Mouse (Mus musculus) embryonic fibroblast, embryonic 13.5 days (primary cell): ENCODE measurements around the gene Epha7. TPM values are rescaled to one million over a fixed set of nuclear protein-coding genes. Genes with fewer than 3 reads are reported as not detected.
A peak's percentile ranks its signal among the peaks of the same experiment; 100 is the strongest.

Experiments used
- H3K27ac ChIP-seq: 2 replicates; pipeline ENCODE4 v1.5.1; 2012; ENCODE audit warnings: low read length, control low read depth, inconsistent platforms; ENCODE audit not compliant: insufficient read depth
- H3K4me1 ChIP-seq: 2 replicates; pipeline ENCODE4 v1.6.1; 2011; ENCODE audit warnings: low read length; ENCODE audit not compliant: control insufficient read depth, insufficient read depth
- H3K4me3 ChIP-seq: 2 replicates; pipeline ENCODE4 v1.5.1; 2011; ENCODE audit warnings: mild to moderate bottlenecking, control low read depth, low read length; ENCODE audit not compliant: insufficient read depth
- CTCF ChIP-seq: IDR thresholded peaks from 2 replicates; pipeline ENCODE4 v1.5.1; 2011; ENCODE audit warnings: mild to moderate bottlenecking, control low read depth, low read length, moderate library complexity, borderline replicate concordance; ENCODE audit not compliant: insufficient read depth
- POLR2A ChIP-seq: IDR thresholded peaks from 2 replicates; pipeline ENCODE4 v1.6.1; 2011; ENCODE audit warnings: low read depth, mild to moderate bottlenecking, control low read depth, low read length, moderate library complexity
- polyA plus RNA-seq: library from polyadenylated mRNA; stranded (reverse); fragments of >200 nt; gene quantifications from 2 replicates; pipeline ENCODE4 v1.2.4, GENCODE M21; 2011; ENCODE audit warnings: low read depth; ENCODE audit not compliant: missing spikeins, insufficient read length

Gene Epha7
- polyA plus RNA-seq, result 11.1 and 17.1 TPM in 2 replicates

GRCm38 (mm10) chr4:28812691-28813289 is at the start of gene Epha7:
Gene Epha7 (plus strand): TSS chr4:28813131.
- TF ChIP-seq POLR2A (peak; percentile 98), CTCF (no peak)
- Histone ChIP-seq H3K4me3 (peak within 1 kb of the TSS; percentile 65), H3K27ac (peak within 1 kb of the TSS; percentile 87), H3K4me1 (no peaks in the 10 kb centered on the region; the same call in 1 of the 2 replicates)

- no peak for TF ChIP-seq CTCF
- TF ChIP-seq POLR2A, result no peak
- Histone ChIP-seq H3K4me3 (no peak overlapping the region), H3K4me1 (no peaks in the 10 kb centered on the region), H3K27ac (no peak overlapping the region)
Observed at GRCm38 (mm10) chr4:28783961-28784360, 29.0 kb upstream of the Epha7 start.

- no peak overlapping the region for H3K4me3 ChIP-seq
- H3K27ac ChIP-seq, result no peak overlapping the region
- no peaks in the 10 kb centered on the region; the same call in 1 of the 2 replicates for H3K4me1 ChIP-seq
- TF ChIP-seq CTCF, result no peak
- TF ChIP-seq POLR2A, result no peak
Observed at GRCm38 (mm10) chr4:28808800-28809199, 4.1 kb upstream of the Epha7 start.

GRCm38 (mm10) chr4:28809703-28810102 is 3.2 kb upstream of the Epha7 start:
- TF ChIP-seq POLR2A (no peak), CTCF (no peak)
- Histone ChIP-seq H3K4me1 (no peaks in the 10 kb centered on the region; the same call in 1 of the 2 replicates), H3K27ac (no peak overlapping the region), H3K4me3 (no peak overlapping the region)

GRCm38 (mm10) chr4:28813551-28814475 is 882 bp downstream of the Epha7 start:
- peak overlapping the region; percentile 57 for H3K4me3 ChIP-seq
- no peaks in the 10 kb centered on the region; the same call in 1 of the 2 replicates for H3K4me1 ChIP-seq
- no peak for TF ChIP-seq POLR2A
- no peak for TF ChIP-seq CTCF
- no peak overlapping the region for H3K27ac ChIP-seq

- H3K4me1 ChIP-seq, result no peaks in the 10 kb centered on the region; the same call in 1 of the 2 replicates
- H3K27ac ChIP-seq, result no peak overlapping the region
- peak overlapping the region; percentile 57 for H3K4me3 ChIP-seq
- no peak for TF ChIP-seq CTCF
- no peak for TF ChIP-seq POLR2A
Observed at GRCm38 (mm10) chr4:28814476-28814815, 1.5 kb downstream of the Epha7 start.

- Histone ChIP-seq H3K4me3 (peak overlapping the region; percentile 57), H3K27ac (0 out of 2 replicates have a peak overlapping the region, but pooled peaks have one; percentile 3), H3K4me1 (no peaks in the 10 kb centered on the region)
- TF ChIP-seq POLR2A (peak; percentile 57), CTCF (no peak)
Observed at GRCm38 (mm10) chr4:28814816-28815620, 2.1 kb downstream of the Epha7 start.

- Histone ChIP-seq H3K27ac (no peak overlapping the region), H3K4me1 (no peaks in the 10 kb centered on the region), H3K4me3 (peak overlapping the region; percentile 57)
- TF ChIP-seq CTCF, result no peak
- TF ChIP-seq POLR2A, result peak; percentile 37; the same call in 1 of the 2 replicates
Observed at GRCm38 (mm10) chr4:28815621-28815920, 2.6 kb downstream of the Epha7 start.

GRCm38 (mm10) chr4:28823616-28824015 is 10.7 kb downstream of the Epha7 start:
- H3K27ac ChIP-seq, result no peak overlapping the region
- H3K4me1 ChIP-seq, result no peaks in the 10 kb centered on the region
- no peak overlapping the region for H3K4me3 ChIP-seq
- no peak for TF ChIP-seq POLR2A
- no peak for TF ChIP-seq CTCF

GRCm38 (mm10) chr4:28824616-28825015 is 11.7 kb downstream of the Epha7 start:
- TF ChIP-seq POLR2A, result no peak
- no peak for TF ChIP-seq CTCF
- Histone ChIP-seq H3K27ac (no peak overlapping the region), H3K4me1 (no peaks in the 10 kb centered on the region), H3K4me3 (no peak overlapping the region)
